Mouse (Mus musculus) CH12.LX (cell line): Measurements from ENCODE around the gene Prps1l3.

Source experiments
- BHLHE40 ChIP-seq: IDR thresholded peaks from 2 replicates; pipeline ENCODE4 v1.6.1; 2011; ENCODE audit warnings: mild to moderate bottlenecking, low read depth, low read length, improper control_type of control experiment
- CHD1 ChIP-seq: IDR thresholded peaks from 2 replicates; pipeline ENCODE4 v1.6.1; 2012; ENCODE audit warnings: low read depth, low read length, improper control_type of control experiment, inconsistent platforms
- CHD2 ChIP-seq: IDR thresholded peaks from 2 replicates; pipeline ENCODE4 v1.6.1; 2011; ENCODE audit warnings: low read length, improper control_type of control experiment
- CTCF ChIP-seq, 2 experiments: IDR thresholded peaks in 1 of 2; conservative IDR thresholded peaks in 1 of 2; 2 replicates each; pipeline ENCODE4 v1.5.1; 2011 to 2012; ENCODE audit warnings: low read depth in 2 of 2, low read length in 2 of 2, improper control_type of control experiment in 1 of 2, inconsistent platforms in 1 of 2, mild to moderate bottlenecking in 1 of 2, moderate library complexity in 1 of 2
- EP300 ChIP-seq: IDR thresholded peaks from 2 replicates; pipeline ENCODE4 v1.6.1; 2011; ENCODE audit warnings: low read length, improper control_type of control experiment
- IRF4 ChIP-seq: IDR thresholded peaks from 2 replicates; pipeline ENCODE4 v1.6.1; 2014; ENCODE audit warnings: low read depth, mild to moderate bottlenecking, inconsistent platforms, low read length, improper control_type of control experiment
- MAFK ChIP-seq: IDR thresholded peaks from 2 replicates; pipeline ENCODE4 v1.6.1; 2011; ENCODE audit warnings: low read length, improper control_type of control experiment; ENCODE audit not compliant: insufficient replicate concordance
- MYC ChIP-seq: IDR thresholded peaks from 2 replicates; pipeline ENCODE4 v1.6.1; 2011; ENCODE audit warnings: low read depth, mild to moderate bottlenecking, improper control_type of control experiment, low read length
- NELFE ChIP-seq: IDR thresholded peaks from 2 replicates; pipeline ENCODE4 v1.6.1; 2011; ENCODE audit warnings: low read depth, low read length, improper control_type of control experiment
- POLR2A ChIP-seq: IDR thresholded peaks from 2 replicates; pipeline ENCODE4 v1.6.1; 2011; ENCODE audit warnings: low read depth, mild to moderate bottlenecking, improper control_type of control experiment, low read length
- RAD21 ChIP-seq: IDR thresholded peaks from 2 replicates; pipeline ENCODE4 v1.6.1; 2011; ENCODE audit warnings: low read depth, mild to moderate bottlenecking, low read length, improper control_type of control experiment, moderate library complexity
- ZMIZ1 ChIP-seq: IDR thresholded peaks from 2 replicates; pipeline ENCODE4 v1.6.1; 2012; ENCODE audit warnings: low read depth, mild to moderate bottlenecking, inconsistent platforms, low read length, improper control_type of control experiment

- no peak for TF ChIP-seq MAFK
- no peak for TF ChIP-seq BHLHE40
- no peak for TF ChIP-seq NELFE
- no peak for TF ChIP-seq ZMIZ1
- no peak for TF ChIP-seq IRF4
- TF ChIP-seq CTCF (conservative IDR thresholded peaks at IDR 0.05 in 1 of 2, IDR thresholded peaks at IDR 0.05 in 1 of 2; ENCODE audit: low read depth in 2 of 2, low read length in 2 of 2): no peak
- TF ChIP-seq EP300: no peak
- no peak for TF ChIP-seq RAD21
- TF ChIP-seq CHD2: no peak
- TF ChIP-seq CHD1: no peak
- TF ChIP-seq POLR2A: no peak
- TF ChIP-seq MYC: no peak
Observed at GRCm38 (mm10) chr12:57198269-57198668, 31.9 kb upstream of the Prps1l3 start.
